Mouse (Mus musculus): ENCODE results near the gene Smarcd3. TPM values are rescaled to one million over a fixed set of nuclear protein-coding genes. Genes with fewer than 3 reads are reported as not detected.

Smarcd3 gene
- total RNA-seq, 4 experiments from 2014 or later: 56.8 to 62.6 (median 60.6) TPM

- DNase-seq (ENCODE audit: low spot score): peak; percentile 81
Measured at GRCm38 (mm10) chr5:24597221-24597728, 26.9 kb downstream of the Smarcd3 start.

GRCm38 (mm10) chr5:24596519-24597171 is 27.6 kb downstream of the Smarcd3 start:
- peak; percentile 65 for DNase-seq (ENCODE audit: low spot score)

GRCm38 (mm10) chr5:24595786-24596380 is 28.3 kb downstream of the Smarcd3 start:
- DNase-seq (ENCODE audit: low spot score): no peak

- no peak for DNase-seq (ENCODE audit: low spot score)
Measured at GRCm38 (mm10) chr5:24595261-24595660, 28.9 kb downstream of the Smarcd3 start.

- no peak for DNase-seq (ENCODE audit: low spot score)
Measured at GRCm38 (mm10) chr5:24594346-24594745, 29.9 kb downstream of the Smarcd3 start.

- DNase-seq (ENCODE audit: low spot score): no peak
Measured at GRCm38 (mm10) chr5:24593928-24594327, 30.3 kb downstream of the Smarcd3 start.

- no peak for DNase-seq (ENCODE audit: low spot score)
Measured at GRCm38 (mm10) chr5:24593230-24593629, 31.0 kb downstream of the Smarcd3 start.

GRCm38 (mm10) chr5:24592471-24593160 is 31.6 kb downstream of the Smarcd3 start:
- DNase-seq (ENCODE audit: low spot score): no peak

- no peak for DNase-seq (ENCODE audit: low spot score)
Measured at GRCm38 (mm10) chr5:24591796-24592470, 32.3 kb downstream of the Smarcd3 start.

GRCm38 (mm10) chr5:24591268-24591721 is 32.9 kb downstream of the Smarcd3 start:
- DNase-seq (ENCODE audit: low spot score): no peak

- no peak for DNase-seq (ENCODE audit: low spot score)
Measured at GRCm38 (mm10) chr5:24589511-24590500, 34.4 kb downstream of the Smarcd3 start.

- no peak for DNase-seq (ENCODE audit: low spot score)
Measured at GRCm38 (mm10) chr5:24587200-24587577, 37.0 kb downstream of the Smarcd3 start.

- DNase-seq (ENCODE audit: low spot score): peak; percentile 81
Measured at GRCm38 (mm10) chr5:24586547-24587199, 37.5 kb downstream of the Smarcd3 start, which contains the start of gene Chpf2. TSS of gene Chpf2 (plus strand) at chr5:24586741.

GRCm38 (mm10) chr5:24586106-24586505 is 38.1 kb downstream of the Smarcd3 start:
- no peak for DNase-seq (ENCODE audit: low spot score)

GRCm38 (mm10) chr5:24578109-24578963 is 45.9 kb downstream of the Smarcd3 start:
- DNase-seq (ENCODE audit: low spot score): no peak

GRCm38 (mm10) chr5:24577183-24577929 is 46.9 kb downstream of the Smarcd3 start, which contains the start of gene Abcf2:
TSS of gene Abcf2 (minus strand) at chr5:24577467.
- peak; percentile 100 for DNase-seq (ENCODE audit: low spot score)

- no peak for DNase-seq (ENCODE audit: low spot score)
Measured at GRCm38 (mm10) chr5:24576801-24577182, 47.4 kb downstream of the Smarcd3 start.

- DNase-seq (ENCODE audit: low spot score): no peak
Measured at GRCm38 (mm10) chr5:24575948-24576347, 48.3 kb downstream of the Smarcd3 start.
